Mouse (Mus musculus) bone marrow, adult 2 months (tissue): ENCODE measurements around the gene Cluap1.

ENCODE experiments used
- CTCF ChIP-seq: fragments of 200-500 bp; IDR thresholded peaks from 2 replicates; pipeline ENCODE4 v1.5.1; 2011; ENCODE audit warnings: low read length, control low read depth; ENCODE audit not compliant: control insufficient read depth, insufficient read depth
- POLR2A ChIP-seq: fragments of 200-500 bp; IDR thresholded peaks from 2 replicates; pipeline ENCODE4 v1.6.1; 2011; ENCODE audit warnings: low read depth, mild to moderate bottlenecking, control low read depth, low read length, borderline replicate concordance; ENCODE audit not compliant: control insufficient read depth

GRCm38 (mm10) chr16:3988410-3988809, 79.8 kb downstream of the Cluap1 start:
- TF ChIP-seq POLR2A (no peak), CTCF (no peak)
